Mouse (Mus musculus) kidney, embryonic 15.5 days (tissue): ENCODE measurements around the gene Pccb. TPM values are rescaled to one million over a fixed set of nuclear protein-coding genes. Genes with fewer than 3 reads are reported as not detected.

ENCODE experiments used
- ATAC-seq: fragments of 200-750 bp; cut with Nextera tagmentation; replicated peaks from 2 replicates; pipeline ENCODE4 v1.8.0; 2017; ENCODE audit warnings: moderate TSS enrichment; ENCODE audit not compliant: low FRiP score
- H3K27ac ChIP-seq: fragments of 300-500 bp; sonication (generic); 2 replicates; pipeline ENCODE4 v1.5.1; 2015; ENCODE audit warnings: mild to moderate bottlenecking, inconsistent platforms
- H3K27me3 ChIP-seq: fragments of 300-500 bp; sonication (generic); 2 replicates; pipeline ENCODE4 v1.6.1; 2015; ENCODE audit warnings: inconsistent platforms
- H3K36me3 ChIP-seq: fragments of 300-500 bp; sonication (generic); 2 replicates; pipeline ENCODE4 v1.6.1; 2015; ENCODE audit warnings: inconsistent platforms
- H3K4me1 ChIP-seq: fragments of 300-500 bp; sonication (generic); 2 replicates; pipeline ENCODE4 v1.6.1; 2015; ENCODE audit warnings: inconsistent platforms
- H3K4me2 ChIP-seq: fragments of 300-500 bp; sonication (generic); 2 replicates; pipeline ENCODE4 v1.6.1; 2015; ENCODE audit warnings: moderate library complexity, mild to moderate bottlenecking, inconsistent platforms
- H3K4me3 ChIP-seq: fragments of 300-500 bp; sonication (generic); replicated peaks from 2 replicates; pipeline ENCODE4 v1.5.1; 2015; ENCODE audit warnings: mild to moderate bottlenecking, inconsistent platforms
- H3K9ac ChIP-seq: fragments of 300-500 bp; sonication (generic); 2 replicates; pipeline ENCODE4 v1.6.1; 2015; ENCODE audit warnings: mild to moderate bottlenecking, inconsistent platforms
- H3K9me3 ChIP-seq: fragments of 300-500 bp; sonication (generic); replicated peaks from 2 replicates; pipeline ENCODE4 v1.6.1; 2016; ENCODE audit warnings: inconsistent platforms
- WGBS: fragments of 180-500 bp; shearing (Covaris S2); methylation state at CpG from one replicate; pipeline ENCODE4 v1.1.7; 2015; ENCODE audit warnings: mixed read lengths; 5-methylcytosine and 5-hydroxymethylcytosine counted together
- polyA plus RNA-seq: library from polyadenylated mRNA; unstranded; fragments of >200 nt; fragmentation: Nextera tagmentation; extraction: Ambion mirVana; gene quantifications from 2 replicates; pipeline ENCODE4 v1.2.1, GENCODE M21; 2015

Gene Pccb
- polyA plus RNA-seq, 1 experiment from 2014 or later = 26.4 TPM

DNA sequence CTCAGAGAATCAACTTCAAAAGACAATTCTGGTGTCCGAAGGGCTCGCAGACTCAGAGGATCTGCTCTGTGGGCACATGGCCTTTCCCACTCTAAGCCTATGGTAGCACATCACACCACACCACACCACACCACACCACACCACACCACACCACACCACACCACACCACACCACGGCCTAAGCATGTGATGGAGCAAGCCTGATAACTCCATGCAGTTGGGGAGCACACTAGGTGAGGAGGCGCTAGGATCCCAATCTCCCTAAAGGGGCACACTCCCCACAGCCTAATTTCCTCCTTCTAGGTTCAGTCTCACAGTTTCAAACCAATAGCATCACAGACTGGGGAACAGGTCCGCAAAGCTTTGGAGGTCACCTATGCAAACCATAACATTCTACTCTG lies 56.0 kb downstream of the Pccb start:
- no peak for ATAC-seq
- no peak overlapping the region for H3K9ac ChIP-seq
- no peaks in the 10 kb centered on the region for H3K27me3 ChIP-seq
- no peak overlapping the region for H3K27ac ChIP-seq
- no peaks in the 10 kb centered on the region for H3K4me1 ChIP-seq
- 98% methylated on average over 5 of the region's 5 CpGs for WGBS
- H3K9me3 ChIP-seq = no peaks in the 10 kb centered on the region
- 0 out of 2 replicates have a peak, but pooled peaks cover 15% of the 10 kb centered on the region for H3K36me3 ChIP-seq
- no peak overlapping the region for H3K4me2 ChIP-seq
- H3K4me3 ChIP-seq = no peak overlapping the region

GRCm38 (mm10) chr9:100969461-100969860 lies 65.2 kb downstream of the Pccb start:
- no peak overlapping the region for H3K27ac ChIP-seq
- no peak for ATAC-seq
- 85% methylated on average over 2 of the region's 2 CpGs for WGBS
- H3K36me3 ChIP-seq = no peaks in the 10 kb centered on the region
- no peaks in the 10 kb centered on the region for H3K27me3 ChIP-seq
- no peaks in the 10 kb centered on the region for H3K9me3 ChIP-seq
- H3K4me2 ChIP-seq = no peak overlapping the region
- H3K9ac ChIP-seq = no peak overlapping the region
- H3K4me3 ChIP-seq = no peak overlapping the region
- no peaks in the 10 kb centered on the region for H3K4me1 ChIP-seq

GRCm38 (mm10) chr9:100964106-100964505 lies 70.6 kb downstream of the Pccb start:
- H3K4me3 ChIP-seq = no peak overlapping the region
- ATAC-seq = no peak
- H3K4me2 ChIP-seq = no peak overlapping the region
- no peak overlapping the region for H3K9ac ChIP-seq
- no peaks in the 10 kb centered on the region for H3K4me1 ChIP-seq
- no peaks in the 10 kb centered on the region for H3K27me3 ChIP-seq
- peaks cover 11% of the 10 kb centered on the region for H3K36me3 ChIP-seq
- no peaks in the 10 kb centered on the region for H3K9me3 ChIP-seq
- H3K27ac ChIP-seq = no peak overlapping the region
- 84% methylated on average over 4 of the region's 4 CpGs for WGBS

GRCm38 (mm10) chr9:100963428-100963912 lies 71.2 kb downstream of the Pccb start:
- no peak overlapping the region for H3K27ac ChIP-seq
- H3K4me1 ChIP-seq = no peaks in the 10 kb centered on the region
- ATAC-seq = no peak
- H3K27me3 ChIP-seq = no peaks in the 10 kb centered on the region
- no peak overlapping the region for H3K4me2 ChIP-seq
- H3K36me3 ChIP-seq = peaks cover 18% of the 10 kb centered on the region
- WGBS = 77% methylated on average over 1 of the region's 1 CpGs
- no peak overlapping the region for H3K4me3 ChIP-seq
- H3K9me3 ChIP-seq = no peaks in the 10 kb centered on the region
- no peak overlapping the region for H3K9ac ChIP-seq

- Histone ChIP-seq H3K27me3 (no peaks in the 10 kb centered on the region), H3K36me3 (peaks cover 23% of the 10 kb centered on the region), H3K9ac (no peak overlapping the region), H3K4me3 (no peak overlapping the region), H3K9me3 (no peaks in the 10 kb centered on the region), H3K4me1 (no peaks in the 10 kb centered on the region), H3K4me2 (no peak overlapping the region), H3K27ac (no peak overlapping the region)
- WGBS = 73% methylated on average over 5 of the region's 5 CpGs
- no peak for ATAC-seq
These were observed 71.7 kb downstream of the Pccb start for GRCm38 (mm10) chr9:100962903-100963427.

DNA sequence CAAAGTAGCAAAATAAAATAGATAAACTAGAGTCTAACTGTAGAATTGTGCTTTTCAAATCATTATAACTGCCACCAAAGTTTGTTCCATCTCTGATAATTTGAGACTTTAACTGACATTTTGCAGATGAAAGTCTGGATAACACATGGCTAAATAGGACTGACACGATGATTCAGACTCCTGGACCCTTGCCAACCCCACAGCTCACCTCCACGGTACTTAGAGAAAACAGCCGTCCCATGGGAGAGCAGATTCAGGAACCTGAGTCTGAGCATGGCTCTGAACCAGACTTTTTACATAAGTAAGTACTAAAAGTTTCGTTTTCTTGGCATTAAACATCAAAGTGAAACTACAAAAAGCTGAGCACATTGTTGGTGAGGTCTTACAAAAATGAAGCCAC lies 83.2 kb downstream of the Pccb start:
- ATAC-seq = no peak
- Histone ChIP-seq H3K9ac (no peak overlapping the region), H3K27ac (no peak overlapping the region), H3K4me1 (no peaks in the 10 kb centered on the region), H3K27me3 (no peaks in the 10 kb centered on the region), H3K9me3 (no peaks in the 10 kb centered on the region), H3K4me3 (no peak overlapping the region), H3K4me2 (no peak overlapping the region), H3K36me3 (peaks cover 73% of the 10 kb centered on the region)
- WGBS = 57% methylated on average over 4 of the region's 4 CpGs

DNA sequence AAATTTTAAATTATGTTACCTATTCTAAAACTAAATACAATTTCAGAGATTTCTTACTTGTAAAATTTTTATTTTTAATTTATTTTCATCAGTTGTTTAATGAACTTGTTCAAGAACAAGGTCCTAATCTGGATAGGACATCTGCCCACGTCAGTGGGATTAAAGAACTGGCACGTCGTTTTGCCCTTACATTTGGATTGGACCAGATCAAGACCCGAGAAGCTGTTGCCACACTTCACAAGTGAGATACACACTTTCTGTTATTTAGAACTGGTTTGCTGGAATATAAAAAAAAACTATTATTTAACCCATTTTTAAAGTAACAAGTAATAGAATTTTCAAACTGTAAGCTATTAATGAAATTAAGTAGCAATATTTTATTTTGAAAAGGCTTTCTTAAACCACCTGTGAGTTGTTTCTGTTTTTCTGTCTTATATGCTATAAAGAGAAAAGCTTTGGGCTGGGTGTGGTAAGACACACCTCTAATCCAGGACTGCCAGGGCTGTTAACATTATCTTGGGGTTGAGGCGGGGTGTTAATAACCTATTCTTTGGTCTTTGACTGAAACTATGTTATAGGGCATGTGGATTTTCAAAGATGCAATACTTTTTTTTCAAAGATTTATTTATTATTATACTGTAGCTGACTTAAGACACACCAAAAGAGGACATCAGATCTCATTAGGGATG lies 89.9 kb downstream of the Pccb start:
- Histone ChIP-seq H3K4me3 (no peak overlapping the region), H3K4me1 (no peaks in the 10 kb centered on the region), H3K27ac (no peak overlapping the region), H3K4me2 (no peak overlapping the region), H3K27me3 (no peaks in the 10 kb centered on the region), H3K9me3 (no peaks in the 10 kb centered on the region), H3K36me3 (peaks cover 46% of the 10 kb centered on the region), H3K9ac (no peak overlapping the region)
- WGBS = 92% methylated on average over 5 of the region's 5 CpGs
- no peak for ATAC-seq

GRCm38 (mm10) chr9:100942042-100942441 lies 92.7 kb downstream of the Pccb start:
- Histone ChIP-seq H3K27me3 (no peaks in the 10 kb centered on the region), H3K36me3 (peaks cover 23% of the 10 kb centered on the region), H3K4me2 (no peak overlapping the region), H3K9ac (no peak overlapping the region), H3K4me1 (no peaks in the 10 kb centered on the region), H3K27ac (no peak overlapping the region), H3K4me3 (no peak overlapping the region), H3K9me3 (no peaks in the 10 kb centered on the region)
- WGBS = 80% methylated on average over 2 of the region's 2 CpGs
- no peak for ATAC-seq

Other genes with a start within 250 kb of the Pccb start
- gene Msl2, start 39.2 kb upstream of the Pccb start, polyA plus RNA-seq = 4.9 and 7.0 TPM in 2 replicates
- gene Ppp2r3a, start 216.9 kb upstream of the Pccb start, polyA plus RNA-seq = 16.4 and 17.5 TPM in 2 replicates